Mouse (Mus musculus) erythroblast, adult 5-6 weeks (primary cell): Measurements from ENCODE around the gene Skap1. TPM values are rescaled to one million over a fixed set of nuclear protein-coding genes. Genes with fewer than 3 reads are reported as not detected.
"Not testable (repeated sequence)": the region's sequence is repeated elsewhere in the genome, so short reads cannot be mapped to it uniquely, and the experiment has no call there.

ENCODE experiments used
- ATAC-seq: replicated peaks from 2 replicates; pipeline ENCODE4 v1.8.0; 2016; ENCODE audit warnings: moderate number of reproducible peaks, mild to moderate bottlenecking, moderate TSS enrichment, inconsistent platforms; ENCODE audit not compliant: poor library complexity, low FRiP score, severe bottlenecking
- total RNA-seq, 2 experiments: library from RNA; stranded (forward) in 1 of 2; stranded (reverse) in 1 of 2; fragments of 150-400 nt in 1 of 2; fragments of 200-764, 138-1000 nt in 1 of 2; gene quantifications; 2 replicates each; pipeline versions ENCODE4 v1.2.3 to v1.2.4; 2015 to 2017; ENCODE audit warnings: low replicate concordance in 2 of 2

The Skap1 gene
- total RNA-seq, 2 experiments from 2014 or later, result not detected

GRCm38 (mm10) chr11:96674786-96675365 lies 210.5 kb downstream of the Skap1 start:
- ATAC-seq, result no peak

DNA sequence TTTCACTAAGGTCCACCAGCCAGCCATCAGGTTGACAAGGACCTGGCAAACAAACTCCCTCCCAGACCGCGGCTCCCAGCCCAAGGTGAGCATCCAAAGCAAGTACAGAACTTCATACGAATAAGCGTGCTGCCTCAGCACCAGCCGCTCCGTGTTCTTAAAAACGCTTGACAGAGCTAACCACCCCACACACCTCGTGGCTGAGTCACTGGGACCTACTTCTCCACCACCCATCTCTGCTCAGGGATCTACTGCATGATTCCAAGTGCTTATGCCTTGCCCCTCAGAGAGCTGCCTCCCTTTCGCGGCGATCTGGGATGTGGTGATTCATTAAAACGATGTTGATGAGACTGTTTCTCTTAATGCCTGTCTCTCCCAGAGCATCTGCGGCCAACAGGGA lies 213.6 kb downstream of the Skap1 start:
- ATAC-seq, result no peak

GRCm38 (mm10) chr11:96679026-96679425 lies 214.6 kb downstream of the Skap1 start:
- no peak for ATAC-seq

- no peak for ATAC-seq
Measured at GRCm38 (mm10) chr11:96685381-96685780, 221.0 kb downstream of the Skap1 start.

DNA sequence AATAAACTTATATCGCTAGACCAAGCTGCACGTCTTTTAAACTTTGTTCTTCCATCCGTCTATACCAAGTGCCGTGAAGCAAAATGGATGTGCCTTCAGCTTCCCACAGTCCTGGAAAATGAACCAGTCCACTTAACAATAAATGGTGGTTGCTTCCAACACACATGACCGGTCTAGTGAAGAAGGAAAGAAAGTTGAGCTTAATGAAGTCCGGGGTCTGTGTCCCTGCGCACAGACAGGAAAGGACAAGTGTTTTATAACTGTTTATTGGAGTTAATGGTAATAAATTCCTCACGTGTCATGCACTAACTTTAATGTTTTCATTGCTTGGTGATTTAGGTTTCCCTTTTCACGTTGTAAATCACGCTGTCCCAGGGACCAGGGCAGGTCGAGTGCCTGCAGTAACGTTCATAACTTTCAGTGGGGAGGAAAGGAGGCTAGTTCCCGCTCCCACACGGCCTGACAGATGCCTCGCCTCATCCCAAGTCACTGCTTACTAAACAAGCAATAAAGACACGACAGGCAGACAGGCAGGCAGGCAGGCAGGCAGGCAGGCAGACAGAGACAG lies 222.4 kb downstream of the Skap1 start:
- no peak for ATAC-seq

GRCm38 (mm10) chr11:96692250-96692649 lies 227.9 kb downstream of the Skap1 start:
- no peak for ATAC-seq

DNA sequence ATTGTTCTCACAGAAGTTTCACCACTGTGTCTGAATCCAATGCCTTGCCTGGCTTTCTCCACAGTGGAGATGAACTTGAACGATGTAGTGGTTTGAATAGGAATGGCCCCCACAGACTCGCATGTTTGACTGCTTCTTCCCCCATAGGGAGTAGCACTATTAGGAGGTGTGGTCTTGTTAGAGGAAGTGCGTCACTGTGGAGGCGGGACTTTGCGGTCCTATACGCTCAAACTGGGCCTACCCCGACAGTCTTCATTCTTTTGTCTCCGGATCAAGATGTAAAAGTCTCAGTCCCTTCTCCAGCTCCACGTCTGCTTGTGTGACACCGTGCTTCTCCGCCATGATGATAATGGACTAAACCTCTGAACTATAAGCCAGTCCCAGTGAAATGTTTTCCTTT lies 229.0 kb downstream of the Skap1 start:
- no peak for ATAC-seq

GRCm38 (mm10) chr11:96694774-96695173 lies 230.4 kb downstream of the Skap1 start:
- no peak for ATAC-seq

DNA sequence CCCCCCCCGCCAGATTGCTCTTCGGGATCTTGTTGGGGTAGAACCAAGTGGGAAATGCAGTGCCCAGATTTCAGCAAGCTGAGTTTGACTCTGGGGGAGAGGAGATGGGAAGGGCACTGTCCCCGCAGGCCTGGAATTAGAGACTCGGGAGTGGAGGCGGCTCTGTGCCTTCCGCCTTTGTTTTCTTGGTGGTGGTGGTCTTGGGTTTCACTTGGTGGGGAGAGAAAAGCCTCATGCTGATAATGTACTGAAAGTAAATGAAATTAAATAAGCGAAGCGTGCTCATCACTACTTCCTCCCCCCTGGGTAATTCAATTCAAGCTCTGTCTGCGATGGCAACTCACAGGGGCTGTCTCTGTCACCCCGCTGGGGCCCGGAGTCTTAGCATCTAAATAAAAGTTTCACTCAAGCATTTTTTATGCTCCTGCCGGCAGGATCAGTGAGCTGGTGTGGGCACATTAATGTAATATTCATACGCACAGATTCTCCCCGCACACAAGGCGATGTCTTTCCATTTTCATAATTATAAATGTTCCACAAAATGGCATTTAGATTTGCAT lies 231.9 kb downstream of the Skap1 start:
- ATAC-seq, result no peak

DNA sequence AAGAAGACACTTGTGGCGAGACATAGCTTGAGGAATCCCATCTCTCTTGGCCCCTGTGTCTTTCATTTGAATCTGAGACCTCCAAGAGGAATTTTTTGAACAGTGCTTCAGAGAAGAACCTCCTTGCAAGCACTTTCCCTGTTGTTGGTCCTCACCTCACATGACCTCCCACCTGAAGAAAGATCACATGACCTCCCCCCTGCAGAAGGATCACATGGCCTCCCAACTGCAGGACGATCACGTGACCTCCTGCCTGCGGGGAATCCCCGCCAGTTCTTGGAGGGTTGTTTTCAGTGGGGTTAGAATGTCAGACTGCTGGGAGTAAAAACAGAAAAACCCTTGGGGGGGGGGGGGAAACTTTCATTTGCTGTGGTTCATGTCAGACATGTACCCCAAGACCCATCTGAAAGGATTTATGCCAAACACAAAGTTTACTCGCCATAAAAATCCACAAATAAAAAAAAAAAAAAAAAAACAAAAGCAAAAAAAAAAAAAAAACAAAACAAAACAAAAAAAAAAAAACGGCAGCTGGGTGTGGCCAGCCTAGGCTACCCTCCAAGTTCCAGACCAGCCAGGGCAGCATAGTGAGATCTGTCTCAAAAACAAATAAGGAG lies 232.6 kb downstream of the Skap1 start:
- ATAC-seq, result no peak

GRCm38 (mm10) chr11:96697467-96697866 lies 233.1 kb downstream of the Skap1 start:
- no peak for ATAC-seq

DNA sequence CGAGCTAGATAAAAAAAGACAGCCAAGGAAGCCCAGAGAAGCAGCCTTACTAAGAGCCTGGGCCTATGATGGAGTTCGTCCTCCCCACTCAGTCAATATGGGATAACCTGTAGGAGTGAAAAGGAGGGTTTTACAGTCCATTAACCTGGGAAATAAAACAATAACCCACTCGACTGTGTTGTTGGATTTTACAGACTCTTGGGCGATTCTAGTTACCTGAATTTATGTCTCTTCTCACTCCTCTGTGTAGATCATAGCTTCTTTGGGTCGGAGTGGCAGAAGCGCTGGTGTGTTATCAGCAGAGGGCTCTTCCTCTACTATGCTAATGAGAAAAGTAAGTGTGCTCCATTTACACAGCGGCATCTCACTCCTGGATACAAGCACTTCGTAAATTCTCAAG lies 239.4 kb downstream of the Skap1 start:
- ATAC-seq, result no peak

- ATAC-seq, result no peak
Measured at GRCm38 (mm10) chr11:96711268-96711667, 246.9 kb downstream of the Skap1 start.

DNA sequence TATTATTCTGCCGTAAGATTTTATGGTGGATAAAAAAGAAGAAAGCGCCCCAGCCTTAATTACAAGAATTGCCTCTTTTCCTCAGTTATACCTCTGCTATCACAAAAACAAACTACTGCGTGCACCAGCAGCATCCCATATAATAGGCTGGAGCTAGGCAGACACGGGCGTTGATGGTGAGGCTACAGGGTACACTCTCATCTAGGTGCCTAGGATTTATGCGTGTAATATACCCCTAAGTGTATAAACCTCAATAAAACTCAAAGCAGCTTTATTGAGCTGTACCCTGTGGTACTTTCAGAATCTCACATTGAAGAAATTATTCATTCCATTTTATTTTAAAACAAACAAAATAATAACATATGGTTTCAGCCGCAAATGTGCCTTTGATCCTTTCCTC lies 247.3 kb downstream of the Skap1 start:
- ATAC-seq, result no peak

DNA sequence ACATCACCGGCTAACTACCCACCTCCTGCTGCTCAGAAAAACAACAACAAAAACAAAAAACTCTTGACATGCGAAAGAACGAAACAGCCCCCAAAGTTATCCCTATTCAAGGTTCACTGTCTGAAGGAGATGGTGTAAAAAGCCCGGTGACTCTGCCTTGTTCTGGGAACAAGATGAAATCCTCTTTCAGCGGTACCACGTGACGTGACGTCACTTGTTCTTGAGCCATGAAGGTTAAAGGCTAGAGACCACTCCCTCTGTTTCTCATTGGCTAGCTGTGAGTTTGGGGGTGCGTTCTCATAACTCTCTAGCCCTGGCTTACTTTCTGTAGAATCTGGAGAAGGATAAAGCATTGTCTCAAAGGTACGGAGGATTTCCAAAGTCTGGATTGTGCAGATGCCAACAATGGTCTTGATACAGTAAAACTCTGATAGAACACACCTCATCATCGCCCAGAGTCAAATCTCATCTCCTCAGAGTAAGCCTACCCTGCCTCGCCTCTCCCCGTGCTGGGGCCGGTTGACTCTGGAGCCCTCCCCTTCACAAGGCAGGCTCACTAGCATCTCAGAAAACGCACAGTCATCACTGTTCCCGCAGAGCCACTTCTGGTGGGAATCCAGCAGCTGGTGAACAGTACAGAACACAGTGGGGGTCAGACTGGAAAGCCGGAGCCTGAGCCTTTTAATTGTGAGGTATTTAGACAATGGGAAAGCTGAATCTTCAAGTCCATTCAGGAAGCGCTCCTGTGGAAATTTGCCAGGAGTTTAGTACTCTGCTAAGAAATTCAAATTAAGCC lies 249.0 kb downstream of the Skap1 start:
- ATAC-seq, result no peak

DNA sequence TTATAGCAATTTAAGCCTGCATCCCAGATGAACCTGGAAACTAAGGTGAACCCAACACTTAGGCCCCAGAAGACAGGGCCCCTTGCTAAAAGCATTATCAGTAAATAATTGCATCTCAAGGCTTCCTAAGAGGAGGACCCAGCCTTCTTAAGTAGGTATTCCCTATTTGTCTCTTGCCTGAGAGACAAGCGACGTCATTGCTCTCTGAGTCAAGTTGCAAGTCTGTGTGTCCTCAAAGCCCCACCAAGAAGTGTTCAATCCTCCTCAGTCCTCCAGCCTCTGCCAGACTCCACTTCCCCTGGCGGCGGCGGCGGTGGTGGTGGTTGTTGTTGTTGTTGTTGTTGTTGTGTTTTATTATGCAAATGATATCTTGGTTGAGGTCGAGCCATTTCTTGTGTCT lies 249.6 kb downstream of the Skap1 start:
- ATAC-seq, result no peak

GRCm38 (mm10) chr11:96715168-96715567 lies 250.8 kb downstream of the Skap1 start:
- ATAC-seq, result not testable (repeated sequence)

GRCm38 (mm10) chr11:96718609-96719008 lies 254.2 kb downstream of the Skap1 start:
- ATAC-seq, result no peak

DNA sequence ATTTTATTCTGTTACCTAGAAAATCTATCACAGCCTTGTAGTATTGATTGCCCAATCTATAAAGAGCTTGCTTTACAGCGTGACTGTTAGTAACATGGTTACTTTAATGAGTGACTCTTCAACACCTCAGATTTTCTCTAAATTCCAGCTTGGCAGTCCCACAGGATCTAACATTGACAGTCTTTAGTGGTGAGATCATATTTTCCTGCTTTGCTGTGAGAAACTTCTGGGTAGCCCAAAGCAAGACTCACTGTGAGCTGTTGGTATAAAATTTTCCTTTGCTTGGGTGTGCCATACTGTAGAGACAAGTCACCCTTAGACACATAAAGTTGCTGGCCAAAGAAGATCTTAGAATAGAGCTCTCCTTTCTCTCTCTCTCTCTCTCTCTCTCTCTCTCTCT lies 261.4 kb downstream of the Skap1 start:
- no peak for ATAC-seq

- ATAC-seq, result no peak
Measured at GRCm38 (mm10) chr11:96728577-96728976, 264.2 kb downstream of the Skap1 start.

GRCm38 (mm10) chr11:96729462-96729861 lies 265.1 kb downstream of the Skap1 start:
- no peak for ATAC-seq
